Mouse (Mus musculus): Measurements from ENCODE around the gene Mrpl57.

Gene Mrpl57

DNA sequence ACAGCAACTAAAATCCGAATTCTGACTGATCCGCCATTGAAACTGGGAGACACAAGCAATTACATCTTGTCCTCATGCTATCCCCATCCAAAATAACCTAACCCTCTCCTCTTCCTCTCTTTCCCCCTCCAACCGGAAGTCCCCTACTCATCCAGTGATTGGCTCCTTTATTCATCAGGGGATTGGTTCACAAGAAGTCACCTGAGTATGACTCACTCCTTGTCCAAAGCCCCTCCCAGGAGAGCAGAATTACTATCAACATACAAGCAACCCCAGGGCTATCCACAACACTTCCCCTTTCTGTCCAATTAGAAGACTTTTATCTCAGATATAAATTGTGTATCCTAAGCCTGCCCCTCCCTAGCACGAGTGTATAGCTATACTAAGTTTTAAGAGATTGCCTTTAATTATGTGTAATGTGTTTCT lies 36.0 kb downstream of the Mrpl57 start:
- no peak for DNase-seq

DNA sequence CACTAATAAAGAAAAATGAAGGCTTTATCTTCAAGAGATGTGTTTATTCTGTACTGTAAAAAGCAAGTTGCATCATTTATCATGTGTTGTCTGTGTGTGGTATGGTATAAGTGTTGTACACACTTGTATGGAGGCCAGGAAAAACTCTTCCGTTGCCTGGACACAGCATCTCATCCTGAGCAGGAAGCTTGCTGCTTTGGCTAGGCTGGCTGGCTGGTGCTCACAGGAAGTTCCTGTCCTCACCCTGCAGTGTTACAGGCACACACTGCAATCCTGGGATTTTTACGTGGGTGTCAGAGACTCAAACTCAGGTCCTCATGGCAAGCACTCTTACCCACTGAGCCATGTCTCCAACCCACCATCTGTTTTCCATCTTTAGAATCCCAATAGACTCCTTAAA lies 37.1 kb downstream of the Mrpl57 start:
- DNase-seq: peak in 1 of 2 experiments; percentile 9

DNA sequence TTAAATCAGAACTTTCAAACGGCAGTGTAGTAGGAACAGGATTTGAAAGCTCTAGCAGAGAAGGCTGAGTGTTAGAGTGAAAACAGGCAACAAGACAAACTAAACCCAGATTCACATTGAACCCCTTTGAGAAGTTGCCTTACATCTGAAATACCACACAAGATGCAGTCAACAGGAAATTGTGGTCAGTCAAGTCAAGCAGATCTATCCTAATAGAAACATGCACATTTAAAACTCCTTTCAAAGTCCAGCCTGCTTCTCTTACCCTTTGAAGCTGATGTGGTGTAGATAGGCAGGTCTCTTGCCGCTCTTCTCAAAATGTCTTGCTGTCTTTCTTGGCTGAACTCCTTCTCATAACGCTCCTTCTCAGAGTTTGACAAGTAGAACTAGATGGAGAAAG lies 39.2 kb downstream of the Mrpl57 start:
- DNase-seq: no peak

GRCm38 (mm10) chr14:57866676-57867276 lies 40.7 kb downstream of the Mrpl57 start:
- DNase-seq: no peak

GRCm38 (mm10) chr14:57877921-57878320 lies 51.9 kb downstream of the Mrpl57 start:
- DNase-seq: no peak
